Mouse (Mus musculus): ENCODE data around the gene Atp6v0a1.

Gene Atp6v0a1

GRCm38 (mm10) chr11:101027121-101027520, 17.9 kb downstream of the Atp6v0a1 start:
- DNase-seq (ENCODE audit: low read depth, low spot score): no peak

GRCm38 (mm10) chr11:101029320-101029719, 20.1 kb downstream of the Atp6v0a1 start:
- DNase-seq (ENCODE audit: low read depth, low spot score): no peak

GRCm38 (mm10) chr11:101030136-101030807, 21.0 kb downstream of the Atp6v0a1 start:
- no peak for DNase-seq (ENCODE audit: low read depth, low spot score)

GRCm38 (mm10) chr11:101030808-101031156, 21.5 kb downstream of the Atp6v0a1 start:
- DNase-seq (ENCODE audit: low read depth, low spot score): no peak

- no peak for DNase-seq (ENCODE audit: low read depth, low spot score)
Observed at GRCm38 (mm10) chr11:101031470-101031869, 22.2 kb downstream of the Atp6v0a1 start.

GRCm38 (mm10) chr11:101033856-101034500, 24.7 kb downstream of the Atp6v0a1 start:
- DNase-seq (ENCODE audit: low read depth, low spot score): no peak

GRCm38 (mm10) chr11:101034614-101035327, 25.5 kb downstream of the Atp6v0a1 start:
- no peak for DNase-seq (ENCODE audit: low read depth, low spot score)

- DNase-seq (ENCODE audit: low read depth, low spot score): no peak
Observed at GRCm38 (mm10) chr11:101035328-101035695, 26.1 kb downstream of the Atp6v0a1 start.

- DNase-seq (ENCODE audit: low read depth, low spot score): no peak
Observed at GRCm38 (mm10) chr11:101037795-101038194, 28.5 kb downstream of the Atp6v0a1 start.

GRCm38 (mm10) chr11:101045826-101046225, 36.6 kb downstream of the Atp6v0a1 start:
- no peak for DNase-seq (ENCODE audit: low read depth, low spot score)

- no peak for DNase-seq (ENCODE audit: low read depth, low spot score)
Observed at GRCm38 (mm10) chr11:101046440-101046839, 37.2 kb downstream of the Atp6v0a1 start.

GRCm38 (mm10) chr11:101047502-101047901, 38.2 kb downstream of the Atp6v0a1 start:
- DNase-seq (ENCODE audit: low read depth, low spot score): no peak

- DNase-seq (ENCODE audit: low read depth, low spot score): no peak
Observed at GRCm38 (mm10) chr11:101050359-101050758, 41.1 kb downstream of the Atp6v0a1 start.

- no peak for DNase-seq (ENCODE audit: low read depth, low spot score)
Observed at GRCm38 (mm10) chr11:101051051-101051493, 41.8 kb downstream of the Atp6v0a1 start.

GRCm38 (mm10) chr11:101051617-101052016, 42.4 kb downstream of the Atp6v0a1 start:
- no peak for DNase-seq (ENCODE audit: low read depth, low spot score)

- DNase-seq (ENCODE audit: low read depth, low spot score): no peak
Observed at GRCm38 (mm10) chr11:101052751-101053473, 43.7 kb downstream of the Atp6v0a1 start.

- DNase-seq (ENCODE audit: low read depth, low spot score): peak; percentile 39
Observed at GRCm38 (mm10) chr11:101053974-101054373, 44.7 kb downstream of the Atp6v0a1 start.

- DNase-seq (ENCODE audit: low read depth, low spot score): no peak
Observed at GRCm38 (mm10) chr11:101055418-101055817, 46.2 kb downstream of the Atp6v0a1 start.

- no peak for DNase-seq (ENCODE audit: low read depth, low spot score)
Observed at GRCm38 (mm10) chr11:101056885-101057284, 47.6 kb downstream of the Atp6v0a1 start.

GRCm38 (mm10) chr11:101057860-101058259, 48.6 kb downstream of the Atp6v0a1 start:
- peak; percentile 81 for DNase-seq (ENCODE audit: low read depth, low spot score)

- no peak for DNase-seq (ENCODE audit: low read depth, low spot score)
Observed at GRCm38 (mm10) chr11:101058726-101059125, 49.5 kb downstream of the Atp6v0a1 start.

- no peak for DNase-seq (ENCODE audit: low read depth, low spot score)
Observed at GRCm38 (mm10) chr11:101059473-101059872, 50.2 kb downstream of the Atp6v0a1 start.

Data from A20 (cell line).